Mouse (Mus musculus): ENCODE data around the gene Wdr20.

DNA sequence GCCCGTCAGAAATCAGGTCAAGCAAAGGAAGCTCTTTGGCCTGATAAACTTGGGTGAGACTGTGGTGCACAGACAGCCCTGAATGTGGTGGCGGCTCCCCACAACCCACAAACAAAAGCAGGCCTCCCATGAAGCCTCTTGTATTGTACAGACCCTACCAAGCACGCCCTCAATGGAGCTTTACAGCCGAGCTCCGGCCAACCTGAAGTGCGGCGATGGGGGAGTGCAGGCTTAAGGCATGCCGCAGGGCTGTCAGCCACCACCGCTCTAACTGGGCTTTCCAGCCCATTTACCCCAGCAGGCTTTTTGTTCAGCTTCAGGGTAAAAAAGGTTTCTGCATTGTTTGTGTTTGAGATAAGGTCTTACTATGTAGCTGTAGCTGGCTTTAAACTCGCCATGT lies 70.7 kb downstream of the Wdr20 start:
- TF ChIP-seq ZNF384 (IDR thresholded peaks at IDR 0.05; ENCODE audit: low read depth, low read length) (no peak), MAFK (IDR thresholded peaks at IDR 0.05; ENCODE audit: insufficient replicate concordance, low read length) (no peak), POLR2A (IDR thresholded peaks at IDR 0.05; ENCODE audit: low read depth, low read length) (no peak), E2F4 (IDR thresholded peaks at IDR 0.05; ENCODE audit: insufficient replicate concordance, low read depth, low read length) (no peak), UBTF (IDR thresholded peaks at IDR 0.05; ENCODE audit: low read depth, low read length) (no peak), NRF1 (IDR thresholded peaks at IDR 0.05; ENCODE audit: low read depth, low read length) (no peak), CTCF (conservative IDR thresholded peaks at IDR 0.05 in 1 of 2, IDR thresholded peaks at IDR 0.05 in 1 of 2; ENCODE audit: low read depth in 2 of 2, low read length in 2 of 2) (no peak), TBP (conservative IDR thresholded peaks at IDR 0.05; ENCODE audit: low read depth, low read length) (no peak), KAT2A (IDR thresholded peaks at IDR 0.05; ENCODE audit: insufficient replicate concordance, low read length) (no peak), SIN3A (IDR thresholded peaks at IDR 0.05; ENCODE audit: low read length) (no peak)

Data from CH12.LX (cell line).